Mouse (Mus musculus) megakaryocyte-erythroid progenitor cell, adult 5-6 weeks (primary cell): ENCODE measurements around the gene Copa. TPM values are rescaled to one million over a fixed set of nuclear protein-coding genes. Genes with fewer than 3 reads are reported as not detected.

Experiments used
- ATAC-seq: replicated peaks from 2 replicates; pipeline ENCODE4 v1.8.0; 2016; ENCODE audit warnings: mild to moderate bottlenecking, inconsistent platforms; ENCODE audit not compliant: severe bottlenecking, poor library complexity, low FRiP score, low TSS enrichment
- total RNA-seq, 2 experiments: library from RNA; stranded (forward) in 1 of 2; stranded (reverse) in 1 of 2; fragments of 200-1000, 215-1000 nt in 1 of 2; fragments of >200 nt in 1 of 2; fragmentation: Nextera tagmentation in 1 of 2; gene quantifications; 2 replicates each; pipeline ENCODE4 v1.2.3; 2014 to 2017

The Copa gene
- total RNA-seq (2014; fragmentation: Nextera tagmentation), result 107 and 133 TPM in 2 replicates
- total RNA-seq (2017), result 107 and 114 TPM in 2 replicates

GRCm38 (mm10) chr1:172082101-172082898 is at the start of gene Copa, which contains the start of gene Ncstn:
Gene Copa, plus strand, starts transcription at chr1:172082529.
Gene Ncstn, minus strand, starts transcription at chr1:172082795.
- peak; percentile 97 for ATAC-seq

- no peak for ATAC-seq
Observed at GRCm38 (mm10) chr1:172046410-172046809, 35.9 kb upstream of the Copa start.

- ATAC-seq, result peak; percentile 77
Observed at GRCm38 (mm10) chr1:172046938-172047337, 35.4 kb upstream of the Copa start.

- ATAC-seq, result no peak
Observed at GRCm38 (mm10) chr1:172048241-172048734, 34.0 kb upstream of the Copa start.

GRCm38 (mm10) chr1:172049131-172049782 is 33.1 kb upstream of the Copa start:
- no peak for ATAC-seq

- no peak for ATAC-seq
Observed at GRCm38 (mm10) chr1:172052766-172053279, 29.5 kb upstream of the Copa start.

- no peak; the same call in 1 of the 2 replicates for ATAC-seq
Observed at GRCm38 (mm10) chr1:172053541-172054440, 28.5 kb upstream of the Copa start.

- ATAC-seq, result no peak
Observed at GRCm38 (mm10) chr1:172056251-172056650, 26.1 kb upstream of the Copa start.

GRCm38 (mm10) chr1:172057491-172057921 is 24.8 kb upstream of the Copa start, which contains the start of gene Nhlh1:
Gene Nhlh1, minus strand, starts transcription at chr1:172057573.
- ATAC-seq, result no peak

- ATAC-seq, result no peak
Observed at GRCm38 (mm10) chr1:172058321-172058720, 24.0 kb upstream of the Copa start.

GRCm38 (mm10) chr1:172058874-172059273 is 23.5 kb upstream of the Copa start:
- ATAC-seq, result no peak

GRCm38 (mm10) chr1:172060659-172061058 is 21.7 kb upstream of the Copa start:
- no peak for ATAC-seq

GRCm38 (mm10) chr1:172061217-172061616 is 21.1 kb upstream of the Copa start:
- no peak for ATAC-seq

GRCm38 (mm10) chr1:172062101-172062500 is 20.2 kb upstream of the Copa start:
- ATAC-seq, result no peak

- ATAC-seq, result no peak
Observed at GRCm38 (mm10) chr1:172063291-172064023, 18.9 kb upstream of the Copa start.

- ATAC-seq, result no peak
Observed at GRCm38 (mm10) chr1:172064613-172065141, 17.7 kb upstream of the Copa start.

GRCm38 (mm10) chr1:172070227-172070626 is 12.1 kb upstream of the Copa start:
- ATAC-seq, result no peak

- no peak for ATAC-seq
Observed at GRCm38 (mm10) chr1:172071556-172071955, 10.8 kb upstream of the Copa start.
